Mouse (Mus musculus) right cerebral cortex, postnatal 14 days (tissue): ENCODE results near the gene Cep112.

ENCODE experiments used
- DNase-seq: peaks from one replicate; pipeline ENCODE4 v3.0.0; 2022

The Cep112 gene

GRCm38 (mm10) chr11:108885276-108885896 is 460.4 kb downstream of the Cep112 start:
- DNase-seq, result no peak

GRCm38 (mm10) chr11:108886060-108886459 is 461.1 kb downstream of the Cep112 start:
- DNase-seq, result no peak

- no peak for DNase-seq
Observed at GRCm38 (mm10) chr11:108889121-108889520, 464.1 kb downstream of the Cep112 start.

GRCm38 (mm10) chr11:108890544-108890943 is 465.6 kb downstream of the Cep112 start:
- no peak for DNase-seq

GRCm38 (mm10) chr11:108891111-108891870 is 466.3 kb downstream of the Cep112 start:
- no peak for DNase-seq

- no peak for DNase-seq
Observed at GRCm38 (mm10) chr11:108891871-108892380, 466.9 kb downstream of the Cep112 start.

GRCm38 (mm10) chr11:108892406-108892805 is 467.4 kb downstream of the Cep112 start:
- no peak for DNase-seq

- no peak for DNase-seq
Observed at GRCm38 (mm10) chr11:108893232-108893790, 468.3 kb downstream of the Cep112 start.

GRCm38 (mm10) chr11:108893855-108894510 is 469.0 kb downstream of the Cep112 start:
- DNase-seq, result no peak

GRCm38 (mm10) chr11:108897034-108897433 is 472.0 kb downstream of the Cep112 start:
- DNase-seq, result no peak

- no peak for DNase-seq
Observed at GRCm38 (mm10) chr11:108898063-108898462, 473.1 kb downstream of the Cep112 start.

GRCm38 (mm10) chr11:108898483-108898882 is 473.5 kb downstream of the Cep112 start:
- DNase-seq, result no peak

- DNase-seq, result peak; percentile 40
Observed at GRCm38 (mm10) chr11:108900718-108901488, 475.9 kb downstream of the Cep112 start.

GRCm38 (mm10) chr11:108901670-108902069 is 476.7 kb downstream of the Cep112 start:
- no peak for DNase-seq

- DNase-seq, result no peak
Observed at GRCm38 (mm10) chr11:108902303-108902702, 477.3 kb downstream of the Cep112 start.

- DNase-seq, result no peak
Observed at GRCm38 (mm10) chr11:108906590-108907254, 481.7 kb downstream of the Cep112 start.

- no peak for DNase-seq
Observed at GRCm38 (mm10) chr11:108909396-108910195, 484.6 kb downstream of the Cep112 start.
